Mouse (Mus musculus) heart, postnatal 14 days (tissue): Measurements from ENCODE around the gene Tmtc2. TPM values are rescaled to one million over a fixed set of nuclear protein-coding genes. Genes with fewer than 3 reads are reported as not detected.
A peak's percentile ranks its signal among the peaks of the same experiment; 100 is the strongest.

Experiments
- DNase-seq, 2 experiments: peaks; one replicate each; pipeline ENCODE4 v3.0.0; 2021 to 2022
- intact Hi-C: fragments of 180-260 bp; cut with DNase I; formaldehyde crosslinking; loops from one replicate; pipeline ENCODE4 v1.15.1; 2025
- total RNA-seq, 2 experiments: library from RNA; stranded (reverse); gene quantifications; 2 replicates each; pipeline ENCODE4 v1.2.3; 2021

Gene Tmtc2
- total RNA-seq, 2 experiments from 2014 or later = 5.0 to 5.1 TPM

- intact Hi-C loops = no loop called here
- DNase-seq = no peak
Observed at GRCm38 (mm10) chr10:105430232-105430631, 144.0 kb downstream of the Tmtc2 start.

DNA sequence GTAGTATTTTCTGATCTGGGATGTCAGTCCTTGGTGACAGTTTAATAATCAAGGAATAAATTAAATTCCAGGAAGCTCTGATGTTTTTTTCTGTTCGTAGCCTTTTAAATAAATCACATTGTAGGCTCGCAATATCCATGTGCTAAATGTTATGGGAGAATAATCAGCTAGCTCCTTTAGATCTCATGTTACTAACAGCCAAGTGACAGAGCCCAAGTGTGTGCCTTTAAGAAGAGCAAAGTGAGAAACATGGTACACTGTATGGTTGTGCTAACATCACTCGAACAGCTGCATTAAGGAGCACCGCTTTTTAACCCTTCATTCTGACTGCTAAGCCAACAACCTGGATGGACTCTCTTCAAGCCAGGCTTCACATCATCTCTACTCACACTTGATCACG is 146.2 kb downstream of the Tmtc2 start:
- no peak for DNase-seq
- intact Hi-C loops = no loop called here

DNA sequence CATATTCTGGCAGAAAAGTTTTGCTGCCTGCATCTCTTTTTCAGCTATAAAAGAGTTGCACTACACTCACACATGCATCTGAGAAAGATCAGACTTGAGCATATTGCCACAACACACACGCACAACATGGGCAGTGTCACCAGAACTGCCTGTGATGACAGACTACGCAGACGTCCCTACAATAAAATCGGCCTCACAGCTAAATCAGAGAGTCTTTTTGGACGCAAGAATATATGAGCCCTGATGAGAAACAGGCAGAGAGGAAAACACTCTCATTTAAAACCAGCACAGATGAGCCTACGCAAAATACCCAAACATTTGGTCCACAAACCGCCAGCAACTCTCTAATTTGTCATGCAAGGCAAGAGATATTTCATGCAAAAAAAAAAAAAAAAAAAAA is 146.6 kb downstream of the Tmtc2 start:
- DNase-seq = no peak
- intact Hi-C loops = no loop called here

- intact Hi-C loops = no loop called here
- no peak for DNase-seq
Observed at GRCm38 (mm10) chr10:105425052-105425451, 149.2 kb downstream of the Tmtc2 start.

GRCm38 (mm10) chr10:105423187-105423586 is 151.1 kb downstream of the Tmtc2 start:
- DNase-seq = no peak
- intact Hi-C loops = no loop called here

DNA sequence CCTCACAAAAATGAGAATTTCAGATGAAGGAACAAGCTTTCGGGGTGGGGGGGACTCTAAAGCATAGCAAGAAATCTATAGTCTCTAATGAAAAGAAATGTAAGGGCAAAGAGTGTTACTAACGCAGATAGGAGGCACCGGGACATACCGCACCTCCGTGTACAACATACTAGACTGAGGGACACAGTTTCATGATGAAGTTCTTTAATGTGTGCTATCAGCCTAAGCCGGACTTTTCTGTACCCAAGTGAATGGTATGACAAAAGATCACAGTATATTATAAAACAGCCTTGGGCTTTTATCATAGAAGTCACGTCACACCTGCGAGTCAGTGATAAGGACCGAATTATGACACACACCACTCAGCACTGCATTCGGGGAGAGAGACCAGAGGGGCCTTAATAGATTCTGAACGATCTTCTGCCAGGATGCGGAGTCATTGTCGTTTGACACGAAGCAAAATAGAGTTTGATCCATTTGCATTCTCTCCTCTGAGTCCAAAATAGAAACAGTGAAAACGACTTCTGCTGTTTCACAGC is 156.3 kb downstream of the Tmtc2 start:
- no peak for DNase-seq
- intact Hi-C loops = no loop called here

GRCm38 (mm10) chr10:105416601-105417000 is 157.7 kb downstream of the Tmtc2 start:
- no peak for DNase-seq

GRCm38 (mm10) chr10:105405856-105406527 is 168.3 kb downstream of the Tmtc2 start:
- intact Hi-C loops = no loop called here
- no peak for DNase-seq

More at GRCm38 (mm10) chr10:105416601-105417000, 157.7 kb downstream of the Tmtc2 start:
- intact Hi-C loops = no loop called here

DNA sequence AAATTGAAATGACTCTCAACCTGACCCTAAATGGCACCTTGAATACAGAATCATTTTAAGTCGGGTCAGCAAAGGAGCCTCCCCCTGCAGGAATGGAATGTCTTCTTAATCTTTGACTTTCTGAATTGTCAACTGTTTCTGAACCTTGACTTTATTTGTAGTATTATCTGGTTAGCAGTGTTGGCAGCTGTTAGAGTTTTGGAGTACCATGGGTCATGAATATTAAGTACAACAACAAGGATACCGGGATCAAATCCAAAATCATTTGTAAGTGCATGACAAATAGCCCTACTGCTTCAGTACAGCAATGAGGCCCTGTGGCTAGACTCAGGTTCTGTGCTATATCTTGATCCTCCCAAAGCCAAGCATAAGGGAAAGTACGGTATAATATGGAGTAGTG is 170.3 kb downstream of the Tmtc2 start:
- intact Hi-C loops = no loop called here
- DNase-seq = no peak

DNA sequence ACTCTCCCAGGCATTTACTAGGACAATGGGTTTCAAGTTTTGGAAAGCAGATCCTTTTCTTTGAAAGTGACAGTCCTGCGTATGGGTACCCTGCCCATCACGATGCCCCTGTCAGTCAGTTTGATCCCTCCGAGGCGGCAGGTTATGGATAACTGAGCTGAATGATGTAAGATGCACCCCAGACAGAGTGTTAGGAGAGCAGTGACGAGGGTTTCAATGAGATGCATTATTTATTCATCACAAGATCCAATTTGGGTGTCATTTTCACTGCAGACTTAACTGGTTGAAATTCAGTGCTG is 171.8 kb downstream of the Tmtc2 start:
- intact Hi-C loops = no loop called here

DNA sequence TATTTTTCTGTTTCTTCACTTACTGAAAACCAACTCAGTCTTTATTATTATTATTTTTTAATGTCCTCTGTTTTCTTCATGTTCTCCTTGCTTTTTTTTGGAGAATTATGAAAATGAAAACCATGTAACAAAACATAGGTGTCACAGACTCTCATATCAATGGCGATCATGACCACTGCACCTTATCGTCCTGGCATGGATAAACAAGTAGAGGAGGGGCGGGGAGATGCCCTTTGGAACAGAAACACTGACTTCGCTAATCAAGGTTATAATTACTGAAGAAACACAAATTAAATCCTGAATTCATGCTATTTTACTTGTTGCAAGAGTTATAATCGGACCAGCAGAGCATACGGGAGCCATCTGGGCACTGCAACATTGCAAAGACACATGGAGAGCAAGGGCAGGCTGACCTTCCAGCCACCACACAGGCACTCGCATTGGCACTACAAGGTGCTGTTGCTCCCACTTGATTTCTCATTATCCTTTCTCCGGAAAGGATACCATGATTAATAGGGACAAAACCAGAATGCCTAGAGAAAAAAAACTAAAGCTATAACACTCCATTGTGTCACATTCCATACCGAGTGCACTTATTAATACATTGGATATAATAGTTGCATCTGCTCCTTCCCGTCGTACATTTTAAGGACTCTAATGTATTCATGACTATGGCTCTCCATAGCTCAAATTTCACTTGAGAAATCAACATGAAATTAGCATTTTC is 172.3 kb downstream of the Tmtc2 start:
- intact Hi-C loops = no loop called here
- DNase-seq = no peak

More for the DNA sequence above, 171.8 kb downstream of the Tmtc2 start:
- no peak for DNase-seq

DNA sequence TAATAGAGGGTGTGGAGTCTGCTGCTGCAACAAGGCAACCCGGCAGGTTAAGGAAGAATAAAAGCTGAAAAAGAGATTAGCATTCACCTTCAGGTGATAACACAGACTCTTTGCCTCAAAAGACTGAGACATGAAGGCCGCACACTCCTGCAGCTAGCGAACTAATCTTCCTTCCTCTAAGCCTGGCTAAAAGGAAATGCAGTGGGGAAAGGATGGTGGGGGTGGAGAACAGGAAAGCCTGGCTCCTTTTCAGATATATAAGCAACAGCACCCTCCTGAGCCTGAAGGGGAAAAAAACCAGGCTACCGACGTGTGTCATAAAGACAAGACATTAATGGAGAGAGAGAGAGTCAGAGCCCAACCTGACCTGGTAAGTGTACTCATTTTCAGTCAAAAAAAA is 174.9 kb downstream of the Tmtc2 start:
- no peak for DNase-seq
- intact Hi-C loops = no loop called here

DNA sequence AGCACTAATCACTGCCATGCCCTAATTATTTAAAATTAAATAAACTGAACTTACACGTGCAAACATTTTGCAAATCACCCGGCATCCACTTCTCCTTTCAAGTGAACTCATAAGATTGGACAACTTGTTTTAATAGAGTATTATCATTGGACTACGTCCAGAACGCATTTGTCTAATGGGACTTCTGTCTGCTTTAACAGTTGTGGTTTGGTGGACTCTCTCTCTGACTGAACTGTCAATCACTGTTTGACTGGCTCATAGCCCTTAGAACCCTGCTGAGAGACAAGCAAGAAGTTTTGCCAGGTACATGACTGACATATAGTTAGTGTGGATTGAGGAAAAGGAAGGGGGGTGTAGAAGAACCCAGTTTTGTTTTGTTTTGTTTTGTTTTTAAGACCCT is 190.2 kb downstream of the Tmtc2 start:
- intact Hi-C loops = no loop called here
- no peak for DNase-seq

GRCm38 (mm10) chr10:105381705-105382104 is 192.5 kb downstream of the Tmtc2 start:
- no peak for DNase-seq
- intact Hi-C loops = no loop called here

- intact Hi-C loops = no loop called here
- DNase-seq = no peak
Observed at GRCm38 (mm10) chr10:105381202-105381601, 193.0 kb downstream of the Tmtc2 start.

- intact Hi-C loops = no loop called here
Observed at GRCm38 (mm10) chr10:105380584-105380983, 193.7 kb downstream of the Tmtc2 start.

GRCm38 (mm10) chr10:105377711-105378110 is 196.5 kb downstream of the Tmtc2 start:
- DNase-seq = no peak

More at GRCm38 (mm10) chr10:105380584-105380983, 193.7 kb downstream of the Tmtc2 start:
- no peak for DNase-seq

DNA sequence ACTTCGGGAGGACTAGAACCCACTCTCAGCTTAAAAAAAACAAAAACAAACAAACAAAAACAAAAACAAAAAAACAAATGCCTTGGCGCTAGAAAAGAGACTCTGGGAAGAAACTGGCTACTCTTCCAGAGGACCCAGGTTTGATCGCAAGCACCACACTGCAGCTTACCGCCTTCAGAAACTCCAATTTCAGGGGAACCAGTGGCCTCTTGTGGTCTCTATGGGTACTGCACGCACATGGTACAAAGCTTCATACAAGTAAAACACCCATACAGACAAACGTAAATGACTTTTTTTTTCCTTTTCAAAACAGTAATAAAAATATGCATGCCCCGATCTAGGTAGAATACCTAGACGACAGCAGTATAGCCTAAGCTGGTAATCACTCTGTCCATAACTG is 201.0 kb downstream of the Tmtc2 start:
- intact Hi-C loops = no loop called here
- no peak for DNase-seq

More at GRCm38 (mm10) chr10:105377711-105378110, 196.5 kb downstream of the Tmtc2 start:
- intact Hi-C loops = no loop called here

DNA sequence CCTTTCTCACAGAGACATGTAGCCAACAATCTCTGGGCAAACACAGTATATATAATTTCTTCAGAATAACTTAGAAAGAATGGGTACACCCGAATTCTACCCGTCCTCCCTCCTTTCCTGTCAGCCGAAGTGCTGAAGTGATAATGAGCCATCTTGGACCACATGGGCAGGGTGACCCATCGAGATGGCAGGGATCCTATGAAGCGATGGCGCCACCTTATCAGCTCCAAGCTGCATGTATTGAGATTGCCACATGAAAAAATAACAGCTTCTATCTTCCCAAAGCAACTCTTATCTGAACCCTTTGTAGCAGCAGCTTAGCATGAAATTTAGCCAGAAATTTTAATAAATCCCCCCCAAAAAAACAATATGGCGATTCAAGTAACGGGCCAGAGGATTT is 206.0 kb downstream of the Tmtc2 start:
- peak in 1 of 2 experiments; percentile 6 for DNase-seq
- intact Hi-C loops = no loop called here

DNA sequence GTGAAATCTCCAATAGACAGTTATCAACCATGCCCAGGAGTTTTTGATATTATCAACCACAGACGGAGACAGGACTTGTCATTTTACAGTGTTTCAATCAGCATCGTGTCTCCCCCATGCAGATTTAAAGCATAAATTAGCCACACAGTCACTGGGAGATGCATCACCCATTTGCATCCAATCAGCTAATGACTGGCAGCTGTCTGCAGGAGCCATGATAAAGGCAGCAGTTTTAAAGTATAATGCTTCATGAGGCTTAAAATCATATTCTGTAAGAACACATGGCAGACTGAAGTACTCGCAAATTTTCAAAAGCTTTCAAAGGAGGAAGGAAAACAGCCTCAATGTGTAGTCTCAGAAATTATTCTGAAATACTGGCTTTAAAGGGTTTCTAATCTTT is 209.8 kb downstream of the Tmtc2 start:
- intact Hi-C loops = no loop called here
- DNase-seq = no peak

DNA sequence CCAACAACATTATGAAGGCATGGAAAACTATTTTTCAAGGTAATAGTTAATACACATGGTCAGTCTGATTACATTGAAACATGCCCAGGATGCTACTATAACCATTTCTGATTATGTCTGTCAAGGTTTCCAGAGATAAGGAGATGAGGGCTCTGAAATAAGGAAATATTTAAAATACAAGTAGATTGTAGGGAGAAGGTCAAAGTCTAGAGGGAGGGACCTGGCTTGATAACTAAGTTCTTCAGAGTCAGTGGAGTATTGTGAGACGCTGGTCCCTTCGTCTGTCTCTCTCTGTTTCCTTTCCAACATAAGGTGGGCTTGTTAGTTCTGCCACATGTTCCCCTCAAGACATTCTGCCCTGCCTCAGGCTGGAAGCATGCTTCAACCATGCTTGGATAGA is 223.9 kb downstream of the Tmtc2 start:
- intact Hi-C loops = no loop called here
- no peak for DNase-seq

DNA sequence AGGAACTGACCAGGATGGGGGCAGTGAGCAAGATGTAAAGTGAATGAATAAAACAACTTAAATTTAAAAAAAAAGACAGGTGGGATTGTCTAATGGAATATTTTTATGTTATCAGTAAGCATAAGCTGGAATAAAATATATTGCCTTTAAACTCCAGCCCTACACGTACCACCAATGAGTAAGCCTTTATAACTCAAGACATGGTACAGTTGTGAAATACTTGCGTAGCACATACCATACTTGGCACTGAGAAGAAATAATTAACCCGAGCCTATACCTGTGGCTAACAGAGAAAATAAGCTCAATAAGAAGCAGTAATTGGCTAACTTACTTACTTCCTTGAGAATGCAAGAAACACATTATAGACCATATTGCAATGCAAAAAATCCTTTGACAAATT is 228.3 kb downstream of the Tmtc2 start:
- intact Hi-C loops = no loop called here
- no peak for DNase-seq
